Mouse (Mus musculus): ENCODE results near the gene Cplx1. TPM values are rescaled to one million over a fixed set of nuclear protein-coding genes. Genes with fewer than 3 reads are reported as not detected.
A peak's percentile ranks its signal among the peaks of the same experiment; 100 is the strongest.

The Cplx1 gene
- total RNA-seq, 2 experiments from 2014 or later, result 713 to 727 TPM

DNA sequence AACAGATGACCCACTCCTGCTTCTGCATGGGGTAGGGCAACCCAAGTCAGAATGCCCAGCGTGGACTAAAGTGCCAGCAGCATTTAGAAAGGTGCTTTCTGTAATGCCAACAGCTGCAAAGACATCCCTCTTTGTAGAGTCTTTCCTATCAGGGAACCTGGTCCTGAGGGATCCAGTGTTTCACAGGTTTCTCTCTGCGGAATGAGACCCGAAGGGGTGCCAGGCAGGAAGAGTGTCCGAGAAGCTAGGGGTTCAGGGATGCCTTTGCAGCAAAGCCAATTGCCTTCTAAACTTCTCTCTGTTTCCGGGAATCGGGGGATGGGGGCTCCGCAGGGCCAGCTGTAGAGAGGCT lies 711 bp downstream of the Cplx1 start:
- TF ChIP-seq CTCF (IDR thresholded peaks at IDR 0.05), result no peak
- intact Hi-C loops (cut with DNase I), result no loop called here
- Histone ChIP-seq H3K4me3 (peak overlapping the region; percentile 60), H3K27ac (peak overlapping the region; percentile 97)
- no peak for DNase-seq (ENCODE audit: extremely low spot score in 1 of 2, low spot score in 2 of 2)

GRCm38 (mm10) chr5:108547636-108548035 lies 2.2 kb downstream of the Cplx1 start:
- peak overlapping the region; percentile 21; the same call in 1 of the 2 replicates for H3K4me3 ChIP-seq
- no peak for DNase-seq (ENCODE audit: extremely low spot score in 1 of 2, low spot score in 2 of 2)
- intact Hi-C loops (cut with DNase I), result no loop called here
- H3K27ac ChIP-seq, result no peak overlapping the region
- no peak for TF ChIP-seq CTCF (IDR thresholded peaks at IDR 0.05)

- intact Hi-C loops (cut with DNase I), result no loop called here
- no peak for DNase-seq (ENCODE audit: extremely low spot score in 1 of 2, low spot score in 2 of 2)
- H3K27ac ChIP-seq, result no peak overlapping the region
- TF ChIP-seq CTCF (IDR thresholded peaks at IDR 0.05), result no peak
- H3K4me3 ChIP-seq, result no peak overlapping the region
These were observed 6.1 kb downstream of the Cplx1 start for GRCm38 (mm10) chr5:108543516-108544291.

DNA sequence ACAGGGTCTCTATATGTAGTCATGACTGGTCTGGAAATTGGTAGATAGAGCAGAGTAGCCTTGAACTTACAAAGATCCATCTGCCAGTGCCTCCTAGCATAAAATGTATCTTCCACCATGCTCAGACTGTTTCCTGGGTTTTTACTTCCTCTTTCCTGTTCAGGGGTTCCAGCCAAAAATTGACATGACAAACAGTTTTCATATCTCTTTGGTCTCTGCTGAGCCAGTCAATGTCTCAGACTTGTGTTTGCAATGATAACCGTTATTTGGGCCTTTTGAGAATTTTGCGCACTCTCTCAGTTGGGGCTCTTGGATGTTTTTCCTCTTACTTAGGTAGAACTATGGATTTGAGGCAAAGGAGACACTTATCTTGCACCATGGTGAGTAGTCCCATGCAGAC lies 15.6 kb downstream of the Cplx1 start:
- intact Hi-C loops (cut with DNase I), result no loop called here
- Histone ChIP-seq H3K4me3 (no peak overlapping the region), H3K27ac (no peak overlapping the region)
- no peak for TF ChIP-seq CTCF (IDR thresholded peaks at IDR 0.05)
- no peak for DNase-seq (ENCODE audit: extremely low spot score in 1 of 2, low spot score in 2 of 2)

- intact Hi-C loops (cut with DNase I), result no loop called here
- TF ChIP-seq CTCF (IDR thresholded peaks at IDR 0.05), result no peak
- Histone ChIP-seq H3K27ac (peak overlapping the region; percentile 41), H3K4me3 (no peak overlapping the region)
- DNase-seq (ENCODE audit: extremely low spot score in 1 of 2, low spot score in 2 of 2), result no peak
These were observed 27.2 kb downstream of the Cplx1 start for GRCm38 (mm10) chr5:108522597-108522996.

DNA sequence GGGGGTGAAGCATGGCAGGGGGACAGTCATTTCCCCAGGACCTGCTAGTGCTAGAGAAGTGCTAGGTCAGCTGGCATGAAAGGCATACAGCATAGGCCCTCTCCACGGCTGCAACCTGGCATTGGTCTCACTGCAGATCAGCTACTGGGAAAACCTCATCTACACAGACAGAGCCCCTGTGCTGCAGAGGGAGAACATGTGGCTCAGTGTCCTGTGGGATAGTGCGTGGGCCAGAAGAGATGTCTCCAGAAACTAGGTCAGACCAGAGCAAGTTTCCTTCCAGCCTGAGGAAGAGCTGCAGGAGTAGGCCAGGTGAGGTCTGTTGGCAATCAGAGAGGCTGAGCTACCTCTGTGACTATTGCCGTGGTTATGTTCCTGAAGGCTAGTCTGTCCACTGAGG lies 27.9 kb downstream of the Cplx1 start:
- intact Hi-C loops (cut with DNase I), result no loop called here
- Histone ChIP-seq H3K4me3 (no peak overlapping the region), H3K27ac (peak overlapping the region; percentile 36; the same call in 1 of the 2 replicates)
- no peak for DNase-seq (ENCODE audit: extremely low spot score in 1 of 2, low spot score in 2 of 2)
- no peak for TF ChIP-seq CTCF (IDR thresholded peaks at IDR 0.05)

DNA sequence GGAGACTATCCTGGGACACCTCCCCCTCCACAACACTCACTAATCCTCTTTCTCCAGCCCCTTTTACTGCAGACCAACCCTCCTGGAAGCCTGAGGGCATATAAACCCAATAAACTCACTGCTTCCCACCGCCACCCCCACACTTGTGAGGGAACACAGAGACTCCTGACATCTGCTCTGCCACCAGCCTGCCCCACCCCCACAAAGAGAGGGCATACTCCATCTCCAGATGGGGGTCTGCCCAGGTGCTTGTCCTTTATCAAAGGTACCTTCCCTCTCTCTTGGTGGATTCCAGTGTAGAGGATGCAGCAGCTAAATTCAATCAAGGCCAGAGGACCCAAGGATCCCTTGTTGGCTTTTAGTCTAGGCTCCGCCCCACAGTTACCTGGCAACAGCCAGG lies 28.8 kb downstream of the Cplx1 start:
- intact Hi-C loops (cut with DNase I), result no loop called here
- no peak for DNase-seq (ENCODE audit: extremely low spot score in 1 of 2, low spot score in 2 of 2)
- TF ChIP-seq CTCF (IDR thresholded peaks at IDR 0.05), result no peak
- Histone ChIP-seq H3K27ac (no peak overlapping the region), H3K4me3 (no peak overlapping the region)

- no peak for TF ChIP-seq CTCF (IDR thresholded peaks at IDR 0.05)
- H3K4me3 ChIP-seq, result no peak overlapping the region
- intact Hi-C loops (cut with DNase I), result no loop called here
These were observed 29.7 kb downstream of the Cplx1 start for GRCm38 (mm10) chr5:108520153-108520552.

GRCm38 (mm10) chr5:108518951-108519350 lies 30.9 kb downstream of the Cplx1 start:
- TF ChIP-seq CTCF (IDR thresholded peaks at IDR 0.05), result no peak
- no peak for DNase-seq (ENCODE audit: extremely low spot score in 1 of 2, low spot score in 2 of 2)
- H3K4me3 ChIP-seq, result no peak overlapping the region
- intact Hi-C loops (cut with DNase I), result no loop called here
- H3K27ac ChIP-seq, result no peak overlapping the region

More at GRCm38 (mm10) chr5:108520153-108520552, 29.7 kb downstream of the Cplx1 start:
- no peak for DNase-seq (ENCODE audit: extremely low spot score in 1 of 2, low spot score in 2 of 2)
- no peak overlapping the region for H3K27ac ChIP-seq

- H3K4me3 ChIP-seq, result no peak overlapping the region
- intact Hi-C loops (cut with DNase I), result no loop called here
- no peak for DNase-seq (ENCODE audit: extremely low spot score in 1 of 2, low spot score in 2 of 2)
- TF ChIP-seq CTCF (IDR thresholded peaks at IDR 0.05), result no peak
- H3K27ac ChIP-seq, result no peak overlapping the region
These were observed 31.5 kb downstream of the Cplx1 start for GRCm38 (mm10) chr5:108518106-108518885.

DNA sequence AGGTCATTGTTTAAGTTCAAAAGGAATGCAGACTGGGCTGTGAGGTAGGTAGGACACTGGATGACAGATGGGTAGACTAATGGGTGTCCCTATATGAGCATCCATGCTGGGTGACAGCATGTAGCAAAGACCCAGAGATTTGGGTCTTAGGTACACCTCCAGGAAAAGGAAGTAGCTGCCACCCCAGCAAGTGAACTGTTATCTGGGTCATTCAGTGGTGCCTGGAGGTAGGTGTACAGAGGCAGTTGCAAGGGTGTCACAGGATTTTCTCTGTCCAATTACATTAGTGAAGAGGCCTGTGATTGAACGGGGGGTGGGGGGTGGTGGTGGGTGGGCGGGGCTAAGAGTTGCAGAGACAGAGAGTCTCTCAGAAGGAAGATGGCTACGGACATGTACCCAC lies 33.2 kb downstream of the Cplx1 start:
- TF ChIP-seq CTCF (IDR thresholded peaks at IDR 0.05), result no peak
- no peak overlapping the region for H3K27ac ChIP-seq
- intact Hi-C loops (cut with DNase I), result no loop called here
- no peak for DNase-seq (ENCODE audit: extremely low spot score in 1 of 2, low spot score in 2 of 2)
- no peak overlapping the region for H3K4me3 ChIP-seq

DNA sequence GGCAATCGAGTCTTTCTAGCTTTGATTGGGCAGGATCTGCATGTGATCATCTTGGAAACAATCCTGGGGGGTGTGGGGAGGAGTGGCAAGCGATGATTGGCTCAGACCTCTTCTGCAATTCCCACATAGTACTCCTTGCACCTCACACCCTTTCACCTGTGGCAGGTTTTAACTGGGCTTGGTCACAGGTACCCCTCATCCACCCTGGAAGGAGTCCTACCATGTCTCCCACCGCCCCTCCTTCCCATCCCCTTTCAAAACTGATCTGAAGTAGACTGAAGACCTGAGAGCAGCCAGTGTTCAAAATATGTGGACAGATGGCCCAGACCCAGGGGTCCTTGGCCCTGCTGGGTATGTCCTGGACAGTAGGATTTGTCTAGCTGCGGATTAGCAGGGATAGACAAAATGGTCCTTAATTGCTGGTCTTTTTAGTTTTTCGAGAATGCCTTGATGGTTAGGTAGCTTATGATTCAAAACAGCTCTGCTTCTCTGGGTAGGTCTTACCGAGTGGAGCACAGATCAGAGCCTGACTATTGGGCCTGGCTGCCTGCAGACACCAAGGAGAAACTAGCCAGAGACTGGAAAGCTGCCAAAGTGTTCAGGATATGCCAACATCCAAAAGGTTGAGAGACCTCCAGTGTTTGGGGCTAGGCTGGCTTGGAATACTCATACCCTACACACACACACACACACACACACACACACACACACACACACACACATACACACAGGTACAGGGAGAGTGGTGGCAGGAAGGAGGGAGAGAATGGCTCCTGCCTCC lies 34.1 kb downstream of the Cplx1 start:
- TF ChIP-seq CTCF (IDR thresholded peaks at IDR 0.05), result no peak
- no peak for DNase-seq (ENCODE audit: extremely low spot score in 1 of 2, low spot score in 2 of 2)
- Histone ChIP-seq H3K4me3 (no peak overlapping the region), H3K27ac (no peak overlapping the region)
- intact Hi-C loops (cut with DNase I), result no loop called here
